Comparison of ENCODE assay signal across 21 mouse cellular contexts in genomic region chr4:43489611-43490010, GRCm38 (mm10). TPM values are rescaled to one million over a fixed set of nuclear protein-coding genes. Genes with fewer than 3 reads are reported as not detected.
"Had no signal": no experiment of that assay in that cellular context is flagged by ENCODE, and none has a peak within 500 bp of the region (broad histone marks: within the 10 kb centered on the region; RNA-seq: fewer than 3 reads in every experiment).

No protein-coding gene starts in this region.

- H3K9ac ChIP-seq: neural tube, embryonic 13.5 days; neural tube, embryonic 15.5 days; stomach, embryonic 15.5 days had no signal

- H3K27ac ChIP-seq: neural tube, embryonic 13.5 days; neural tube, embryonic 15.5 days; stomach, embryonic 15.5 days; stomach, postnatal 0 days had no signal

- H3K4me3 ChIP-seq: neural tube, embryonic 13.5 days; neural tube, embryonic 15.5 days; stomach, embryonic 15.5 days had no signal

- H3K27me3 ChIP-seq: neural tube, embryonic 13.5 days; neural tube, embryonic 15.5 days; stomach, embryonic 15.5 days had no signal

- H3K4me2 ChIP-seq: neural tube, embryonic 13.5 days; neural tube, embryonic 15.5 days; stomach, embryonic 15.5 days had no signal

- H3K36me3 ChIP-seq: neural tube, embryonic 13.5 days; neural tube, embryonic 15.5 days; stomach, embryonic 15.5 days had no signal

- H3K9me3 ChIP-seq: neural tube, embryonic 15.5 days; stomach, embryonic 15.5 days had no signal

- DNase-seq: retina, postnatal 1 day; right cerebral cortex, adult 18-20 months; right cerebral cortex, postnatal 14 days; right cerebral cortex, postnatal 25 days; right cerebral cortex, postnatal 4 days; spleen, adult 18-20 months; thymus, adult 18-20 months; thymus, adult 2 months; thymus, postnatal 14 days; thymus, postnatal 25 days; thymus, postnatal 36 days; thymus, postnatal 4 days had no signal

RNA-seq across cellular contexts. Expression of gene Sit1, which starts 6.1 kb away (rescaled TPM):
- polyA plus RNA-seq: neural tube, embryonic 13.5 days; neural tube, embryonic 14.5 days; neural tube, embryonic 15.5 days; stomach, embryonic 14.5 days; stomach, embryonic 15.5 days; stomach, embryonic 16.5 days; stomach, postnatal 0 days; testis, adult 2 months had no signal

RNA-seq across cellular contexts. Expression of gene Car9, which starts 17.2 kb away (rescaled TPM):
- total RNA-seq: neutrophil, adult 5-6 weeks had no signal
- polyA plus RNA-seq: neural tube, embryonic 14.5 days had no signal
